Comparison of ENCODE assay signal across 33 mouse cellular contexts in genomic region chr4:130071758-130072157, GRCm38 (mm10). TPM values are rescaled to one million over a fixed set of nuclear protein-coding genes. Genes with fewer than 3 reads are reported as not detected.
"Had no signal": no experiment of that assay in that cellular context is flagged by ENCODE, and none has a peak within 500 bp of the region (broad histone marks: within the 10 kb centered on the region; RNA-seq: fewer than 3 reads in every experiment).

No protein-coding gene starts in this region.

- H3K4me3 ChIP-seq: limb, embryonic 10.5 days; limb, embryonic 12.5 days; limb, embryonic 13.5 days; limb, embryonic 15.5 days; liver, embryonic 12.5 days; liver, embryonic 13.5 days; liver, embryonic 15.5 days; lung, embryonic 15.5 days; megakaryocyte, embryonic 14.5 days; midbrain, embryonic 10.5 days; midbrain, embryonic 12.5 days; midbrain, embryonic 13.5 days; midbrain, embryonic 15.5 days; myocyte; neural tube, embryonic 12.5 days; neural tube, embryonic 13.5 days had no signal

- H3K9me3 ChIP-seq: limb, embryonic 10.5 days; limb, embryonic 12.5 days; limb, embryonic 13.5 days; limb, embryonic 15.5 days; liver, embryonic 12.5 days; liver, embryonic 13.5 days; liver, embryonic 15.5 days; lung, embryonic 15.5 days; megakaryocyte, embryonic 14.5 days; midbrain, embryonic 10.5 days; midbrain, embryonic 12.5 days; midbrain, embryonic 13.5 days; midbrain, embryonic 15.5 days; neural tube, embryonic 12.5 days; neural tube, embryonic 13.5 days had no signal

- H3K4me1 ChIP-seq: liver, embryonic 12.5 days; liver, embryonic 13.5 days; liver, embryonic 15.5 days; lung, embryonic 15.5 days; megakaryocyte, embryonic 14.5 days had no signal

- H3K36me3 ChIP-seq: limb, embryonic 10.5 days; liver, embryonic 12.5 days; liver, embryonic 13.5 days; liver, embryonic 15.5 days; lung, embryonic 15.5 days; midbrain, embryonic 10.5 days; midbrain, embryonic 12.5 days; midbrain, embryonic 13.5 days; midbrain, embryonic 15.5 days; neural tube, embryonic 12.5 days; neural tube, embryonic 13.5 days had no signal

- H3K27me3 ChIP-seq: limb, embryonic 15.5 days; midbrain, embryonic 15.5 days; neural tube, embryonic 12.5 days had no signal

- ATAC-seq: liver, embryonic 12.5 days; liver, postnatal 0 days; lung, postnatal 0 days; midbrain, embryonic 13.5 days; midbrain, embryonic 15.5 days; midbrain, embryonic 16.5 days had no signal

- DNase-seq: left cerebral cortex, postnatal 4 days; liver; liver, embryonic 13.5 days; liver, postnatal 0 days; lung, adult 18-20 months; lung, adult 2 months; lung, embryonic 14.5 days; lung, postnatal 10 days; lung, postnatal 14 days; lung, postnatal 36 days; lung, postnatal 4 days; midbrain, embryonic 14.5 days had no signal

- H3K9ac ChIP-seq: limb, embryonic 12.5 days; limb, embryonic 13.5 days; limb, embryonic 15.5 days; liver, embryonic 12.5 days; liver, embryonic 13.5 days; liver, embryonic 14.5 days; liver, embryonic 15.5 days; liver, postnatal 0 days; lung, embryonic 14.5 days; lung, embryonic 15.5 days; midbrain, embryonic 12.5 days; midbrain, embryonic 13.5 days; midbrain, embryonic 15.5 days; neural tube, embryonic 12.5 days; neural tube, embryonic 13.5 days had no signal

- H3K27ac ChIP-seq: limb, embryonic 10.5 days; limb, embryonic 12.5 days; limb, embryonic 13.5 days; limb, embryonic 15.5 days; liver, embryonic 12.5 days; liver, embryonic 13.5 days; liver, embryonic 14.5 days; liver, embryonic 15.5 days; lung, embryonic 15.5 days; macrophage; midbrain, embryonic 10.5 days; midbrain, embryonic 12.5 days; midbrain, embryonic 13.5 days; midbrain, embryonic 15.5 days; neural tube, embryonic 12.5 days; neural tube, embryonic 13.5 days had no signal

RNA-seq across cellular contexts. Expression of gene Col16a1, which starts 24.1 kb away (rescaled TPM):
- total RNA-seq: megakaryocyte, adult 5-6 weeks; monocyte, adult 5-6 weeks had no signal
- polyA plus RNA-seq: macrophage had no signal
